21 mouse cellular contexts compared by ENCODE assay signal in genomic region chr10:12697902-12698301, GRCm38 (mm10).
DNase-seq lines count a peak whose midpoint lies in the region; TF ChIP-seq lines count a peak whose summit lies in the region.
"Had no signal": no experiment of that assay in that cellular context is flagged by ENCODE, and none has a peak within 500 bp of the region (broad histone marks: within the 10 kb centered on the region; RNA-seq: fewer than 3 reads in every experiment).

No protein-coding gene starts in this region.

- H3K4me3 ChIP-seq in heart, embryonic 10.5 days, result no peak overlapping the region
- no peak overlapping the region for H3K4me3 ChIP-seq in embryonic fibroblast, embryonic 13.5 days (ENCODE audit: insufficient read depth, low read length)
- H3K4me3 ChIP-seq: embryonic facial prominence, embryonic 10.5 days; embryonic facial prominence, embryonic 12.5 days; erythroblast, embryonic 14.5 days; forebrain, embryonic 10.5 days; forebrain, embryonic 12.5 days had no signal

- H3K9me3 ChIP-seq in heart, embryonic 10.5 days, result no peaks in the 10 kb centered on the region
- H3K9me3 ChIP-seq: embryonic facial prominence, embryonic 12.5 days; forebrain, embryonic 10.5 days; forebrain, embryonic 12.5 days; G1E had no signal

- 91% methylated on average over 3 of the region's 3 CpGs for WGBS in heart, embryonic 10.5 days

- no peak for TF ChIP-seq POLR2A in embryonic fibroblast, embryonic 13.5 days (IDR thresholded peaks at IDR 0.05; ENCODE audit: low read depth, low read length)

- TF ChIP-seq CTCF in embryonic fibroblast, embryonic 13.5 days (IDR thresholded peaks at IDR 0.05; ENCODE audit: borderline replicate concordance, insufficient read depth, low read length), result no peak

- H3K4me1 ChIP-seq in heart, embryonic 10.5 days, result peaks cover 8% of the 10 kb centered on the region; the same call in 1 of the 2 replicates
- peaks cover 11% of the 10 kb centered on the region for H3K4me1 ChIP-seq in embryonic fibroblast, embryonic 13.5 days (ENCODE audit: control insufficient read depth, insufficient read depth, low read length)
- H3K4me1 ChIP-seq: forebrain, embryonic 12.5 days had no signal

- peaks cover 29% of the 10 kb centered on the region for H3K36me3 ChIP-seq in heart, embryonic 10.5 days
- H3K36me3 ChIP-seq: forebrain, embryonic 12.5 days had no signal

- DNase-seq in heart, embryonic 10.5 days (ENCODE audit: low spot score), result peak; percentile 9
- no peak for DNase-seq in heart, postnatal 4 days
- DNase-seq in A20 (ENCODE audit: low read depth, low spot score), result peak; percentile 63
- no peak for DNase-seq in testis, postnatal 10 days (ENCODE audit: low spot score)
- DNase-seq in layer of hippocampus, adult 9-10 months (ENCODE audit: low spot score), result no peak
- DNase-seq: adrenal gland, adult 8-10 months; adrenal gland, postnatal 14 days; adrenal gland, postnatal 36 days; cerebellum, adult 11-12 months; cerebellum, adult 2 months; cerebellum, adult 9-10 months; cerebellum, postnatal 10 days; cerebellum, postnatal 25 days had no signal

- no peaks in the 10 kb centered on the region for H3K27me3 ChIP-seq in heart, embryonic 10.5 days (ENCODE audit: insufficient read depth, poor library complexity, severe bottlenecking)
- H3K27me3 ChIP-seq: embryonic facial prominence, embryonic 12.5 days; forebrain, embryonic 12.5 days; Patski had no signal

- no peak overlapping the region for H3K27ac ChIP-seq in heart, embryonic 10.5 days
- H3K27ac ChIP-seq in embryonic fibroblast, embryonic 13.5 days (ENCODE audit: insufficient read depth, low read length), result peak overlapping the region; percentile 31; the same call in 1 of the 2 replicates
- H3K27ac ChIP-seq: embryonic facial prominence, embryonic 10.5 days; embryonic facial prominence, embryonic 12.5 days; forebrain, embryonic 10.5 days; forebrain, embryonic 12.5 days had no signal

Comparison
In these comparisons a context has a peak if more than half of its experiments do, and no peak if none do; other contexts are left out.
1. DNase-seq: peak in heart, embryonic 10.5 days (single experiment) and A20 (single experiment); none in heart, postnatal 4 days (single experiment), testis, postnatal 10 days (single experiment) and layer of hippocampus, adult 9-10 months (single experiment).